Mouse (Mus musculus) spleen, adult 2 months (tissue): Measurements from ENCODE around the gene Wnt10a.
"Not testable (repeated sequence)": the region's sequence is repeated elsewhere in the genome, so short reads cannot be mapped to it uniquely, and the experiment has no call there.

ENCODE experiments used
- CTCF ChIP-seq: fragments of 200-500 bp; IDR thresholded peaks from 2 replicates; pipeline ENCODE4 v1.5.1; 2011; ENCODE audit warnings: mild to moderate bottlenecking, inconsistent platforms; ENCODE audit not compliant: insufficient read depth, insufficient read length, insufficient replicate concordance; ENCODE audit errors: extremely low read depth
- POLR2A ChIP-seq: fragments of 200-500 bp; IDR thresholded peaks from 2 replicates; pipeline ENCODE4 v1.6.1; 2011; ENCODE audit warnings: low read depth, low read length, inconsistent platforms

GRCm38 (mm10) chr1:74823598-74823997 lies 32.3 kb downstream of the Wnt10a start:
- TF ChIP-seq POLR2A, CTCF: not testable (repeated sequence)
